Mouse (Mus musculus): ENCODE measurements around the gene Vcan. TPM values are rescaled to one million over a fixed set of nuclear protein-coding genes. Genes with fewer than 3 reads are reported as not detected.

Gene Vcan
- polyA plus RNA-seq, 1 experiment, result 19.6 TPM

GRCm38 (mm10) chr13:89661688-89662087, 80.6 kb downstream of the Vcan start:
- no peaks in the 10 kb centered on the region for H3K79me2 ChIP-seq (ENCODE audit: control insufficient read depth, insufficient read depth)
- no peak overlapping the region for H3K4me3 ChIP-seq (ENCODE audit: insufficient read depth, poor library complexity, severe bottlenecking)
- H3K27me3 ChIP-seq (ENCODE audit: control insufficient read depth, insufficient read depth, insufficient read length), result no peaks in the 10 kb centered on the region
- no peak overlapping the region for H3ac ChIP-seq (ENCODE audit: control insufficient read depth, insufficient read length, low read depth)
- H3K36me3 ChIP-seq (ENCODE audit: control insufficient read depth, insufficient read depth), result peaks cover 66% of the 10 kb centered on the region
- no peaks in the 10 kb centered on the region for H3K79me3 ChIP-seq (ENCODE audit: low read depth)
- TF ChIP-seq USF1 (IDR thresholded peaks at IDR 0.05; ENCODE audit: low read depth) (no peak), CTCF (IDR thresholded peaks at IDR 0.05; ENCODE audit: control insufficient read depth, insufficient read depth, insufficient read length) (no peak), FOSL1 (IDR thresholded peaks at IDR 0.05; ENCODE audit: insufficient read depth, low read length, poor library complexity, severe bottlenecking) (no peak), MYOD1 (IDR thresholded peaks at IDR 0.05; ENCODE audit: control insufficient read depth, insufficient read length, low read depth) (no peak), MYOG (IDR thresholded peaks at IDR 0.05; ENCODE audit: control insufficient read depth, extremely low read depth, insufficient read length) (no peak), CEBPB (IDR thresholded peaks at IDR 0.05; ENCODE audit: low read depth) (no peak), MAX (IDR thresholded peaks at IDR 0.05) (no peak)

- H3ac ChIP-seq (ENCODE audit: control insufficient read depth, insufficient read length, low read depth), result no peak overlapping the region
- H3K4me3 ChIP-seq (ENCODE audit: insufficient read depth, poor library complexity, severe bottlenecking), result no peak overlapping the region
- H3K79me3 ChIP-seq (ENCODE audit: low read depth), result no peaks in the 10 kb centered on the region
- TF ChIP-seq USF1 (IDR thresholded peaks at IDR 0.05; ENCODE audit: low read depth) (no peak), MYOG (IDR thresholded peaks at IDR 0.05; ENCODE audit: control insufficient read depth, extremely low read depth, insufficient read length) (no peak), CEBPB (IDR thresholded peaks at IDR 0.05; ENCODE audit: low read depth) (no peak), MYOD1 (IDR thresholded peaks at IDR 0.05; ENCODE audit: control insufficient read depth, insufficient read length, low read depth) (no peak), CTCF (IDR thresholded peaks at IDR 0.05; ENCODE audit: control insufficient read depth, insufficient read depth, insufficient read length) (no peak), FOSL1 (IDR thresholded peaks at IDR 0.05; ENCODE audit: insufficient read depth, low read length, poor library complexity, severe bottlenecking) (no peak), MAX (IDR thresholded peaks at IDR 0.05) (no peak)
- H3K36me3 ChIP-seq (ENCODE audit: control insufficient read depth, insufficient read depth), result peaks cover 63% of the 10 kb centered on the region
- H3K27me3 ChIP-seq (ENCODE audit: control insufficient read depth, insufficient read depth, insufficient read length), result no peaks in the 10 kb centered on the region
- no peaks in the 10 kb centered on the region for H3K79me2 ChIP-seq (ENCODE audit: control insufficient read depth, insufficient read depth)
Observed at GRCm38 (mm10) chr13:89657046-89657445, 85.3 kb downstream of the Vcan start.

GRCm38 (mm10) chr13:89653279-89653678, 89.0 kb downstream of the Vcan start:
- no peaks in the 10 kb centered on the region for H3K79me3 ChIP-seq (ENCODE audit: low read depth)
- no peak overlapping the region for H3K4me3 ChIP-seq (ENCODE audit: insufficient read depth, poor library complexity, severe bottlenecking)
- no peaks in the 10 kb centered on the region for H3K79me2 ChIP-seq (ENCODE audit: control insufficient read depth, insufficient read depth)
- TF ChIP-seq FOSL1 (IDR thresholded peaks at IDR 0.05; ENCODE audit: insufficient read depth, low read length, poor library complexity, severe bottlenecking), result no peak
- TF ChIP-seq CEBPB (IDR thresholded peaks at IDR 0.05; ENCODE audit: low read depth), result no peak
- TF ChIP-seq MYOG (IDR thresholded peaks at IDR 0.05; ENCODE audit: control insufficient read depth, extremely low read depth, insufficient read length), result no peak
- TF ChIP-seq CTCF (IDR thresholded peaks at IDR 0.05; ENCODE audit: control insufficient read depth, insufficient read depth, insufficient read length), result no peak
- TF ChIP-seq USF1 (IDR thresholded peaks at IDR 0.05; ENCODE audit: low read depth), result no peak
- no peak for TF ChIP-seq MYOD1 (IDR thresholded peaks at IDR 0.05; ENCODE audit: control insufficient read depth, insufficient read length, low read depth)
- no peak for TF ChIP-seq MAX (IDR thresholded peaks at IDR 0.05)
- H3ac ChIP-seq (ENCODE audit: control insufficient read depth, insufficient read length, low read depth), result no peak overlapping the region
- peaks cover 31% of the 10 kb centered on the region for H3K36me3 ChIP-seq (ENCODE audit: control insufficient read depth, insufficient read depth)
- H3K27me3 ChIP-seq (ENCODE audit: control insufficient read depth, insufficient read depth, insufficient read length), result no peaks in the 10 kb centered on the region

GRCm38 (mm10) chr13:89652773-89653172, 89.5 kb downstream of the Vcan start:
- H3K36me3 ChIP-seq (ENCODE audit: control insufficient read depth, insufficient read depth), result peaks cover 28% of the 10 kb centered on the region
- H3K27me3 ChIP-seq (ENCODE audit: control insufficient read depth, insufficient read depth, insufficient read length), result no peaks in the 10 kb centered on the region
- no peaks in the 10 kb centered on the region for H3K79me3 ChIP-seq (ENCODE audit: low read depth)
- no peaks in the 10 kb centered on the region for H3K79me2 ChIP-seq (ENCODE audit: control insufficient read depth, insufficient read depth)
- H3ac ChIP-seq (ENCODE audit: control insufficient read depth, insufficient read length, low read depth), result no peak overlapping the region
- no peak overlapping the region for H3K4me3 ChIP-seq (ENCODE audit: insufficient read depth, poor library complexity, severe bottlenecking)
- no peak for TF ChIP-seq MAX (IDR thresholded peaks at IDR 0.05)
- TF ChIP-seq MYOD1 (IDR thresholded peaks at IDR 0.05; ENCODE audit: control insufficient read depth, insufficient read length, low read depth), result no peak
- TF ChIP-seq FOSL1 (IDR thresholded peaks at IDR 0.05; ENCODE audit: insufficient read depth, low read length, poor library complexity, severe bottlenecking), result no peak
- no peak for TF ChIP-seq CEBPB (IDR thresholded peaks at IDR 0.05; ENCODE audit: low read depth)
- TF ChIP-seq CTCF (IDR thresholded peaks at IDR 0.05; ENCODE audit: control insufficient read depth, insufficient read depth, insufficient read length), result no peak
- TF ChIP-seq MYOG (IDR thresholded peaks at IDR 0.05; ENCODE audit: control insufficient read depth, extremely low read depth, insufficient read length), result no peak
- TF ChIP-seq USF1 (IDR thresholded peaks at IDR 0.05; ENCODE audit: low read depth), result no peak

- Histone ChIP-seq H3K79me2 (ENCODE audit: control insufficient read depth, insufficient read depth) (no peaks in the 10 kb centered on the region), H3K79me3 (ENCODE audit: low read depth) (no peaks in the 10 kb centered on the region), H3K36me3 (ENCODE audit: control insufficient read depth, insufficient read depth) (no peaks in the 10 kb centered on the region), H3K27me3 (ENCODE audit: control insufficient read depth, insufficient read depth, insufficient read length) (no peaks in the 10 kb centered on the region), H3ac (ENCODE audit: control insufficient read depth, insufficient read length, low read depth) (no peak overlapping the region), H3K4me3 (ENCODE audit: insufficient read depth, poor library complexity, severe bottlenecking) (no peak overlapping the region)
- no peak for TF ChIP-seq MYOG (IDR thresholded peaks at IDR 0.05; ENCODE audit: control insufficient read depth, extremely low read depth, insufficient read length)
- TF ChIP-seq FOSL1 (IDR thresholded peaks at IDR 0.05; ENCODE audit: insufficient read depth, low read length, poor library complexity, severe bottlenecking), result no peak
- no peak for TF ChIP-seq CTCF (IDR thresholded peaks at IDR 0.05; ENCODE audit: control insufficient read depth, insufficient read depth, insufficient read length)
- no peak for TF ChIP-seq MYOD1 (IDR thresholded peaks at IDR 0.05; ENCODE audit: control insufficient read depth, insufficient read length, low read depth)
- no peak for TF ChIP-seq CEBPB (IDR thresholded peaks at IDR 0.05; ENCODE audit: low read depth)
- no peak for TF ChIP-seq USF1 (IDR thresholded peaks at IDR 0.05; ENCODE audit: low read depth)
- no peak for TF ChIP-seq MAX (IDR thresholded peaks at IDR 0.05)
Observed at GRCm38 (mm10) chr13:89645589-89645988, 96.7 kb downstream of the Vcan start.

GRCm38 (mm10) chr13:89637012-89637411, 105.3 kb downstream of the Vcan start:
- H3ac ChIP-seq (ENCODE audit: control insufficient read depth, insufficient read length, low read depth), result no peak overlapping the region
- no peaks in the 10 kb centered on the region for H3K79me2 ChIP-seq (ENCODE audit: control insufficient read depth, insufficient read depth)
- no peak for TF ChIP-seq MYOG (IDR thresholded peaks at IDR 0.05; ENCODE audit: control insufficient read depth, extremely low read depth, insufficient read length)
- TF ChIP-seq CTCF (IDR thresholded peaks at IDR 0.05; ENCODE audit: control insufficient read depth, insufficient read depth, insufficient read length), result no peak
- no peak for TF ChIP-seq FOSL1 (IDR thresholded peaks at IDR 0.05; ENCODE audit: insufficient read depth, low read length, poor library complexity, severe bottlenecking)
- no peak for TF ChIP-seq CEBPB (IDR thresholded peaks at IDR 0.05; ENCODE audit: low read depth)
- no peak for TF ChIP-seq MYOD1 (IDR thresholded peaks at IDR 0.05; ENCODE audit: control insufficient read depth, insufficient read length, low read depth)
- no peak for TF ChIP-seq USF1 (IDR thresholded peaks at IDR 0.05; ENCODE audit: low read depth)
- no peak for TF ChIP-seq MAX (IDR thresholded peaks at IDR 0.05)
- no peak overlapping the region for H3K4me3 ChIP-seq (ENCODE audit: insufficient read depth, poor library complexity, severe bottlenecking)
- no peaks in the 10 kb centered on the region for H3K79me3 ChIP-seq (ENCODE audit: low read depth)
- H3K27me3 ChIP-seq (ENCODE audit: control insufficient read depth, insufficient read depth, insufficient read length), result no peaks in the 10 kb centered on the region
- no peaks in the 10 kb centered on the region for H3K36me3 ChIP-seq (ENCODE audit: control insufficient read depth, insufficient read depth)

Data from C2C12 (cell line).